Mouse (Mus musculus): ENCODE data around the gene Efnb1.

- TF ChIP-seq CTCF (IDR thresholded peaks at IDR 0.05; ENCODE audit: borderline replicate concordance, insufficient read depth, low read length) (no peak), POLR2A (IDR thresholded peaks at IDR 0.05; ENCODE audit: low read depth, low read length) (no peak)
Observed at GRCm38 (mm10) chrX:99172301-99172700, 36.4 kb downstream of the Efnb1 start.
